ENCODE assay signal across 21 mouse cellular contexts in the genomic region with DNA sequence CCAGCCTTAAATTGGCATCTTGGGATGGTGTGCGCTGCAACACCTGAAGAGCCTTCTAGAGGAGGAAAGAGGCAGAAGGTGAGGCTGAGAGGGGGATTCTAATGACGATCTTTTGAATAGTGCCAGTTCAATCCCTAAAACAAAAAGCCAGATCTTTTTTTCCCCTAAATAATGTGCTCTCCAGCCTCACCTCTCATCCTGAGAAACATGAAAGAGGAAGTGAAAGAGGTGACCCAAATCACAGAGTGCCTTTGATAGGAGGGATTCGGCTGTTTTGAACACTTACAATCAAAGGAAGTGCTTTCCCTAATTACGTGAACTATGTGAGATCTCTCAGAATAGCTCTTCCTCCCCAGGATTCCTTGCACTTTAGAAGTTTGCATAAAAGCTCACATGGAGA.
"Had no signal": no experiment of that assay in that cellular context is flagged by ENCODE, and none has a peak within 500 bp of the region (broad histone marks: within the 10 kb centered on the region; RNA-seq: fewer than 3 reads in every experiment).

No protein-coding gene starts in this region.

- H3K27me3 ChIP-seq: hindbrain, embryonic 13.5 days; hindbrain, embryonic 15.5 days; kidney, embryonic 15.5 days; limb, embryonic 13.5 days; limb, embryonic 15.5 days; liver, embryonic 12.5 days had no signal

- H3K4me1 ChIP-seq: hindbrain, embryonic 13.5 days; kidney, embryonic 15.5 days; limb, embryonic 15.5 days had no signal

- DNase-seq: gastrocnemius, postnatal 10 days; gastrocnemius, postnatal 36 days; heart, adult 18-20 months; heart, postnatal 10 days; kidney, adult 11 months; kidney, adult 2 months; kidney, adult 9 months; kidney, postnatal 14 days; kidney, postnatal 36 days; layer of hippocampus, adult 9-11 months; layer of hippocampus, postnatal 36 days; left cerebral cortex, postnatal 4 days had no signal

- H3K27ac ChIP-seq: hindbrain, embryonic 13.5 days; hindbrain, embryonic 15.5 days; hindbrain, postnatal 0 days; kidney, embryonic 15.5 days; kidney, postnatal 0 days; limb, embryonic 13.5 days; limb, embryonic 15.5 days; liver, embryonic 12.5 days; liver, embryonic 14.5 days had no signal

- H3K9ac ChIP-seq: hindbrain, embryonic 13.5 days; hindbrain, embryonic 15.5 days; kidney, embryonic 15.5 days; limb, embryonic 13.5 days; limb, embryonic 15.5 days; liver, embryonic 12.5 days; liver, embryonic 14.5 days had no signal

- H3K36me3 ChIP-seq: hindbrain, embryonic 13.5 days; hindbrain, embryonic 15.5 days; kidney, embryonic 15.5 days; limb, embryonic 13.5 days; limb, embryonic 15.5 days; liver, embryonic 12.5 days had no signal

- H3K4me3 ChIP-seq: hindbrain, embryonic 13.5 days; hindbrain, embryonic 15.5 days; kidney, embryonic 15.5 days; limb, embryonic 13.5 days; limb, embryonic 15.5 days; liver, embryonic 12.5 days had no signal
